Mouse (Mus musculus): ENCODE measurements around the gene B3galt4. TPM values are rescaled to one million over a fixed set of nuclear protein-coding genes. Genes with fewer than 3 reads are reported as not detected.
A peak's percentile ranks its signal among the peaks of the same experiment; 100 is the strongest.
"Not testable (repeated sequence)": the region's sequence is repeated elsewhere in the genome, so short reads cannot be mapped to it uniquely, and the experiment has no call there.

B3galt4 gene
- polyA plus RNA-seq, 1 experiment from 2014 or later: 4.4 TPM

GRCm38 (mm10) chr17:33952879-33953278, 1.6 kb upstream of the B3galt4 start:
- Histone ChIP-seq H3K27me3 (ENCODE audit: control insufficient read depth, insufficient read depth, low read length) (no peaks in the 10 kb centered on the region), H3K9ac (ENCODE audit: low read length) (peak overlapping the region; percentile 11; the same call in 1 of the 2 replicates), H3K4me1 (ENCODE audit: control insufficient read depth, insufficient read depth, low read length) (peaks cover 43% of the 10 kb centered on the region), H3K36me3 (ENCODE audit: control insufficient read depth, insufficient read depth, low read length) (peaks cover 8% of the 10 kb centered on the region; the same call in 1 of the 2 replicates), H3K4me3 (ENCODE audit: low read depth, low read length) (peak overlapping the region; percentile 15), H3K9me3 (ENCODE audit: control insufficient read depth, low read length) (no peaks in the 10 kb centered on the region), H3K4me2 (ENCODE audit: low read depth) (no peak overlapping the region), H3K27ac (ENCODE audit: low read depth, low read length) (no peak overlapping the region)
- ATAC-seq (ENCODE audit: insufficient read depth, low FRiP score, low TSS enrichment) (no peak), DNase-seq (ENCODE audit: low spot score) (no peak)
- WGBS: 84% methylated on average over 4 of the region's 4 CpGs

DNA sequence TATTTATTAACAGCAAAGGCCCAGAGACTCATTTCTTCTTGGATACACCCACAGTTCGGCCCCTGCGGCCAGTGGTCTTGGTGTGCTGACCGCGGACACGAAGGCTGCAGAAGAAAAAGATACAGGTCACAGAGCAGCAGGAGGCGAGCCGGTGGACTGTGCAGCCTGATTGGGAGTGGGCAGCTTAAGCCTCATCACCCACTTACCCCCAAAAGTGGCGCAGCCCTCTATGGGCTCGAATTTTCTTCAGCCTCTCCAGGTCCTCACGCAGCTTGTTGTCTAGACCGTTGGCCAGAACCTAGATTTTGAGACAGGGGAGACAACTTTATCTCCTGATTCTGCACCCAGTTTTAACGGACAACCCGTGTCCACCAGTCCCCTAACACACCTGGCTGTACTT, 727 bp upstream of the B3galt4 start:
- Histone ChIP-seq H3K4me3 (ENCODE audit: low read depth, low read length) (peak overlapping the region; percentile 39), H3K27ac (ENCODE audit: low read depth, low read length) (peak overlapping the region; percentile 86; the same call in 1 of the 2 replicates)
- not testable (repeated sequence) for H3K9ac ChIP-seq (ENCODE audit: low read length)

DNA sequence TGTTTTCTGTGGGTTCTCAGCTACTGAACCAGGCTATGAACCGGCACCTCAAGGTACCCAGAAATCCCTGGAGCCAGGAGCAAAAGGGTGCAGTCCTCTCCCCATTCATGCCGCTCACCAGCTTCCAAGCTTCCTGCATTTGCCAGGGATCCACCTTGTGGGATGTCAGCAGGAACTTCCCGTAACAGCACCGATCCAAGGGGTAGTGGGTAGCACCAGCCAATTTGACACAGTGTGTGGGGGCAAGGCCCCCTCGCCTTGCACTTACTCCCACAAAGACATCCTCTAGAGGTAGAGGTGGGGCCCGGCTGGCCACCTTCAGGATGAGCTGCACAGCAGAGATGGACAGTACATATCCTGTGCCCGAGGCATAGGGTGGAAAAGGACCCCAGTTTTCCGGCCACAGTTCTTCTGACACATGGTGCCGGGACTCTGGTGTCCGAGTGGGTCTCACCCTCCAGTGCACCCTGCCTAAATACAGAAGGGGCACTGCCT, 1.1 kb downstream of the B3galt4 start:
- Histone ChIP-seq H3K27ac (ENCODE audit: low read depth, low read length) (0 out of 2 replicates have a peak overlapping the region, but pooled peaks have one; percentile 17), H3K4me2 (ENCODE audit: low read depth) (peak overlapping the region; percentile 82), H3K27me3 (ENCODE audit: control insufficient read depth, insufficient read depth, low read length) (no peaks in the 10 kb centered on the region), H3K9me3 (ENCODE audit: control insufficient read depth, low read length) (no peaks in the 10 kb centered on the region), H3K9ac (ENCODE audit: low read length) (peak overlapping the region; percentile 69), H3K36me3 (ENCODE audit: control insufficient read depth, insufficient read depth, low read length) (peaks cover 10% of the 10 kb centered on the region; the same call in 1 of the 2 replicates), H3K4me1 (ENCODE audit: control insufficient read depth, insufficient read depth, low read length) (peaks cover 39% of the 10 kb centered on the region), H3K4me3 (ENCODE audit: low read depth, low read length) (peak overlapping the region; percentile 39; the same call in 1 of the 2 replicates)
- ATAC-seq (ENCODE audit: insufficient read depth, low FRiP score, low TSS enrichment) (no peak), DNase-seq (ENCODE audit: low spot score) (no peak)
- 72% methylated on average over 10 of the region's 10 CpGs for WGBS

More for the DNA sequence above, 727 bp upstream of the B3galt4 start:
- not testable (repeated sequence) for H3K9me3 ChIP-seq (ENCODE audit: control insufficient read depth, low read length); H3K27me3 ChIP-seq (ENCODE audit: control insufficient read depth, insufficient read depth, low read length); ATAC-seq (ENCODE audit: insufficient read depth, low FRiP score, low TSS enrichment); DNase-seq (ENCODE audit: low spot score)
- Histone ChIP-seq H3K36me3 (ENCODE audit: control insufficient read depth, insufficient read depth, low read length) (peaks cover 10% of the 10 kb centered on the region; the same call in 1 of the 2 replicates), H3K4me1 (ENCODE audit: control insufficient read depth, insufficient read depth, low read length) (peaks cover 43% of the 10 kb centered on the region), H3K4me2 (ENCODE audit: low read depth) (peak overlapping the region; percentile 82; the same call in 1 of the 2 replicates)
- 81% methylated on average over 13 of the region's 13 CpGs for WGBS

DNA sequence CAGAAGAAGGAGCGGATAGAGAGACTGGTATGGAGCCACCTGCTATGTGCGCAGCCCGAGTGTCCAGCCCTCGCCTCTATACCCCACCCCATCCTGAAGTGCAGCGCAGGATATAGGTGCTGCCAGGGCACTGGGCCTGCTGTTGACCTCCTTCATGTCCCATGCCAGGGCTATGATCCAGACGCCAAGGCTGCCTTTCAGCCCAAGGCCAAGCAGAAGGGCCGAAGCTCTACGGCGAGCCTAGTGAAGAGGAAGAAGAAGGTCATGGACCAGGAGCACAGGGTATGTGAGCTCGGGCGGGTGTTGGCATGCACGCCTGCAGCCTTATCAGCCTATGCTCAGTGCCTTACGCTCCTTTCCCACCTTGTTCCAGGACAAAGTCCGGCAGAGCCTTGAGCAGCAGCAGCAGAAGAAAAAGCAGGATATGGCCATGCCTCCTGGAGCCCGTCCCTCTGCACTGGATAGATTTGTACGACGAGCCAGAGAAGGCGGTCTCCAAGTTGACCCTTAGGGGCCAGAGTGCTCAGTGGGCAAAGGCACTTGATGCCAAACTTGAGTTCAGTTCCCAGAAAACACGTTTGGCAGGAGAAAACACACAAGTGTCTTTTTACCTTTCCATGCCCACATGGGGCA, 2.3 kb downstream of the B3galt4 start:
- ATAC-seq (ENCODE audit: insufficient read depth, low FRiP score, low TSS enrichment) (no peak), DNase-seq (ENCODE audit: low spot score) (no peak)
- WGBS: 92% methylated on average over 19 of the region's 19 CpGs
- Histone ChIP-seq H3K27ac (ENCODE audit: low read depth, low read length) (no peak overlapping the region), H3K27me3 (ENCODE audit: control insufficient read depth, insufficient read depth, low read length) (no peaks in the 10 kb centered on the region), H3K9me3 (ENCODE audit: control insufficient read depth, low read length) (no peaks in the 10 kb centered on the region), H3K36me3 (ENCODE audit: control insufficient read depth, insufficient read depth, low read length) (peaks cover 16% of the 10 kb centered on the region), H3K9ac (ENCODE audit: low read length) (no peak overlapping the region), H3K4me2 (ENCODE audit: low read depth) (no peak overlapping the region), H3K4me3 (ENCODE audit: low read depth, low read length) (no peak overlapping the region), H3K4me1 (ENCODE audit: control insufficient read depth, insufficient read depth, low read length) (peaks cover 31% of the 10 kb centered on the region)

DNA sequence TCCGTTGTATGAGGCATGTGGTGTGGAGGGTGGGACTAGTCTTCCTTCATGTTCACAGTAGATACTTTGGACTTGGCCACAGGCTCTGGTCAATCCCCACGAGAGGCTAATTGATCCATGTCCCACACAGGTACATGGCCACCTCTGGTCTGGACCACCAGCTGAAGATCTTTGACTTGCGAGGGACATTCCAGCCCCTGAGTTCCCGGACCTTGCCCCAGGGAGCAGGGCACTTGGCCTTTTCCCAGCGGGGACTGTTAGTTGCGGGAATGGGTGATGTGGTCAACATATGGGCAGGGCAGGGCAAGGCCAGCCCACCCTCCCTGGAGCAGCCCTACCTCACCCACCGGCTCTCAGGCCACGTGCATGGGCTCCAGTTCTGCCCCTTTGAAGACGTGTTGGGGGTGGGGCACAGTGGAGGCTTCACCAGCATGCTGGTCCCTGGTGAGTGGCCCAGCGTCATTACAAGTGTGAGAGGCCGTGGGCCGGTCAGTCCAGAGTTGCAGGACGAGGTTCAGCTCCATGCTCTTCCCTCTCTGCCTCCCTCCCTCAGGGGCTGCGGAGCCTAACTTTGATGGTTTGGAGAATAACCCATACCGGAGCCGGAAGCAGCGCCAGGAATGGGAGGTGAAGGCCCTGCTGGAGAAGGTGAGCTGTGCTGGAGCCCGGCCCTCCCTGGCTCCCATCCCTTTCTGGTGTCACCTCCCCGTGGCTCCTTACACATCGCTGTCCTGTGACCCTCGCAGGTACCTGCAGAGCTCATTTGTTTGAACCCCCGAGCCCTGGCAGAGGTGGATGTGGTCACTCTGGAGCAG, 3.0 kb downstream of the B3galt4 start:
- no peak overlapping the region for H3K4me2 ChIP-seq (ENCODE audit: low read depth)
- H3K36me3 ChIP-seq (ENCODE audit: control insufficient read depth, insufficient read depth, low read length): peaks cover 17% of the 10 kb centered on the region
- peaks cover 29% of the 10 kb centered on the region for H3K4me1 ChIP-seq (ENCODE audit: control insufficient read depth, insufficient read depth, low read length)
- H3K9ac ChIP-seq (ENCODE audit: low read length): no peak overlapping the region
- no peak overlapping the region for H3K27ac ChIP-seq (ENCODE audit: low read depth, low read length)
- DNase-seq (ENCODE audit: low spot score) (no peak), ATAC-seq (ENCODE audit: insufficient read depth, low FRiP score, low TSS enrichment) (no peak)
- no peaks in the 10 kb centered on the region for H3K9me3 ChIP-seq (ENCODE audit: control insufficient read depth, low read length)
- H3K27me3 ChIP-seq (ENCODE audit: control insufficient read depth, insufficient read depth, low read length): no peaks in the 10 kb centered on the region
- H3K4me3 ChIP-seq (ENCODE audit: low read depth, low read length): no peak overlapping the region
- WGBS: 86% methylated on average over 22 of the region's 22 CpGs

GRCm38 (mm10) chr17:33947430-33948089, 3.7 kb downstream of the B3galt4 start:
- ATAC-seq (ENCODE audit: insufficient read depth, low FRiP score, low TSS enrichment) (no peak), DNase-seq (ENCODE audit: low spot score) (no peak)
- WGBS: 94% methylated on average over 10 of the region's 10 CpGs
- peaks cover 14% of the 10 kb centered on the region for H3K36me3 ChIP-seq (ENCODE audit: control insufficient read depth, insufficient read depth, low read length)
- H3K9ac ChIP-seq (ENCODE audit: low read length): no peak overlapping the region
- no peak overlapping the region for H3K27ac ChIP-seq (ENCODE audit: low read depth, low read length)
- H3K4me3 ChIP-seq (ENCODE audit: low read depth, low read length): no peak overlapping the region
- H3K27me3 ChIP-seq (ENCODE audit: control insufficient read depth, insufficient read depth, low read length): no peaks in the 10 kb centered on the region
- H3K9me3 ChIP-seq (ENCODE audit: control insufficient read depth, low read length): no peaks in the 10 kb centered on the region
- peaks cover 21% of the 10 kb centered on the region for H3K4me1 ChIP-seq (ENCODE audit: control insufficient read depth, insufficient read depth, low read length)
- H3K4me2 ChIP-seq (ENCODE audit: low read depth): no peak overlapping the region

GRCm38 (mm10) chr17:33943454-33943853, 7.8 kb downstream of the B3galt4 start:
- Histone ChIP-seq H3K27me3 (ENCODE audit: control insufficient read depth, insufficient read depth, low read length) (no peaks in the 10 kb centered on the region), H3K9me3 (ENCODE audit: control insufficient read depth, low read length) (no peaks in the 10 kb centered on the region), H3K4me2 (ENCODE audit: low read depth) (no peak overlapping the region), H3K4me1 (ENCODE audit: control insufficient read depth, insufficient read depth, low read length) (peaks cover 12% of the 10 kb centered on the region), H3K9ac (ENCODE audit: low read length) (no peak overlapping the region), H3K27ac (ENCODE audit: low read depth, low read length) (no peak overlapping the region), H3K4me3 (ENCODE audit: low read depth, low read length) (no peak overlapping the region), H3K36me3 (ENCODE audit: control insufficient read depth, insufficient read depth, low read length) (peaks cover 14% of the 10 kb centered on the region)
- 92% methylated on average over 15 of the region's 15 CpGs for WGBS
- no peak for DNase-seq (ENCODE audit: low spot score)
- ATAC-seq (ENCODE audit: insufficient read depth, low FRiP score, low TSS enrichment): no peak

- Histone ChIP-seq H3K27me3 (ENCODE audit: control insufficient read depth, insufficient read depth, low read length) (no peaks in the 10 kb centered on the region), H3K4me2 (ENCODE audit: low read depth) (peak overlapping the region; percentile 95), H3K36me3 (ENCODE audit: control insufficient read depth, insufficient read depth, low read length) (peaks cover 14% of the 10 kb centered on the region), H3K4me1 (ENCODE audit: control insufficient read depth, insufficient read depth, low read length) (peaks cover 12% of the 10 kb centered on the region), H3K9me3 (ENCODE audit: control insufficient read depth, low read length) (no peaks in the 10 kb centered on the region), H3K4me3 (ENCODE audit: low read depth, low read length) (peak overlapping the region; percentile 81), H3K27ac (ENCODE audit: low read depth, low read length) (no peak overlapping the region), H3K9ac (ENCODE audit: low read length) (peak overlapping the region; percentile 70)
- ATAC-seq (ENCODE audit: insufficient read depth, low FRiP score, low TSS enrichment) (no peak), DNase-seq (ENCODE audit: low spot score) (no peak)
- 62% methylated on average over 19 of the region's 19 CpGs for WGBS
Observed at GRCm38 (mm10) chr17:33941381-33941780, 9.9 kb downstream of the B3galt4 start.
